ENCODE assay signal across 18 mouse cellular contexts in genomic region chr14:25631481-25631880, GRCm38 (mm10).
DNase-seq lines count a peak whose midpoint lies in the region; ATAC-seq and TF ChIP-seq lines count a peak whose summit lies in the region.
"Had no signal": no experiment of that assay in that cellular context is flagged by ENCODE, and none has a peak within 500 bp of the region (broad histone marks: within the 10 kb centered on the region; RNA-seq: fewer than 3 reads in every experiment).

No protein-coding gene starts in this region.

- H3K9me3 ChIP-seq in forebrain, embryonic 12.5 days = no peaks in the 10 kb centered on the region
- H3K9me3 ChIP-seq in forebrain, embryonic 11.5 days (ENCODE audit: control insufficient read depth, low read length) = no peaks in the 10 kb centered on the region
- H3K9me3 ChIP-seq in heart, postnatal 0 days (replicated peaks; ENCODE audit: control insufficient read depth, low read length) = no peaks in the 10 kb centered on the region
- H3K9me3 ChIP-seq in neural tube, embryonic 13.5 days = no peaks in the 10 kb centered on the region
- H3K9me3 ChIP-seq in stomach, postnatal 0 days (ENCODE audit: control insufficient read depth, low read length) = no peaks in the 10 kb centered on the region
- H3K9me3 ChIP-seq in lung, postnatal 0 days (ENCODE audit: low read length) = no peaks in the 10 kb centered on the region
- H3K9me3 ChIP-seq: embryonic facial prominence, embryonic 10.5 days; forebrain, embryonic 15.5 days; liver, embryonic 12.5 days; lung, embryonic 15.5 days; neural tube, embryonic 12.5 days had no signal

- ATAC-seq in forebrain, embryonic 12.5 days (ENCODE audit: low FRiP score) = no peak
- no peak for ATAC-seq in forebrain, embryonic 11.5 days (replicated peaks; ENCODE audit: low FRiP score)
- no peak for ATAC-seq in heart, postnatal 0 days (ENCODE audit: insufficient read depth, low read depth)
- no peak for ATAC-seq in neural tube, embryonic 13.5 days (ENCODE audit: low read depth)
- no peak for ATAC-seq in stomach, postnatal 0 days (ENCODE audit: low FRiP score, low TSS enrichment)
- no peak for ATAC-seq in lung, postnatal 0 days
- ATAC-seq: forebrain, embryonic 15.5 days; intestine, embryonic 16.5 days; liver, embryonic 12.5 days had no signal

- no peak overlapping the region for H3K4me3 ChIP-seq in forebrain, embryonic 12.5 days (replicated peaks)
- H3K4me3 ChIP-seq in forebrain, embryonic 11.5 days (ENCODE audit: low read depth, low read length) = no peak overlapping the region
- H3K4me3 ChIP-seq in heart, postnatal 0 days (ENCODE audit: low read depth, low read length) = no peak overlapping the region
- no peak overlapping the region for H3K4me3 ChIP-seq in neural tube, embryonic 13.5 days
- H3K4me3 ChIP-seq in stomach, postnatal 0 days (ENCODE audit: low read depth, low read length) = no peak overlapping the region
- H3K4me3 ChIP-seq in lung, postnatal 0 days (ENCODE audit: low read depth, low read length) = no peak overlapping the region
- H3K4me3 ChIP-seq: embryonic facial prominence, embryonic 10.5 days; forebrain, embryonic 15.5 days; liver, embryonic 12.5 days; lung, embryonic 15.5 days; neural tube, embryonic 12.5 days had no signal

- DNase-seq in forebrain, embryonic 11.5 days (ENCODE audit: low spot score) = no peak
- DNase-seq in heart, postnatal 0 days (ENCODE audit: low spot score) = no peak
- DNase-seq in heart, postnatal 25 days (ENCODE audit: low spot score) = no peak
- DNase-seq in neural tube, embryonic 10.5 days (ENCODE audit: extremely low spot score, low spot score) = no peak
- DNase-seq in stomach, postnatal 0 days (ENCODE audit: low spot score) = no peak
- no peak for DNase-seq in lung, postnatal 0 days (ENCODE audit: low spot score)
- DNase-seq: gastrocnemius, postnatal 36 days; thymus, postnatal 4 days had no signal

- no peak for TF ChIP-seq CTCF in heart, postnatal 0 days (IDR thresholded peaks at IDR 0.05; ENCODE audit: low read depth)
- TF ChIP-seq CTCF in stomach, postnatal 0 days (IDR thresholded peaks at IDR 0.05; ENCODE audit: low read depth) = no peak
- no peak for TF ChIP-seq CTCF in lung, postnatal 0 days (IDR thresholded peaks at IDR 0.05)

- no peak overlapping the region for H3K9ac ChIP-seq in forebrain, embryonic 12.5 days
- no peak overlapping the region for H3K9ac ChIP-seq in forebrain, embryonic 11.5 days (ENCODE audit: low read length)
- no peak overlapping the region for H3K9ac ChIP-seq in heart, postnatal 0 days (replicated peaks; ENCODE audit: low read depth, low read length)
- no peak overlapping the region for H3K9ac ChIP-seq in neural tube, embryonic 13.5 days
- no peak overlapping the region for H3K9ac ChIP-seq in stomach, postnatal 0 days (ENCODE audit: low read length)
- H3K9ac ChIP-seq in lung, postnatal 0 days (replicated peaks; ENCODE audit: low read depth) = no peak overlapping the region
- H3K9ac ChIP-seq: forebrain, embryonic 15.5 days; hindbrain, embryonic 14.5 days; liver, embryonic 12.5 days; lung, embryonic 15.5 days; neural tube, embryonic 12.5 days had no signal

- 89% methylated on average over 6 of the region's 6 CpGs for WGBS in forebrain, embryonic 12.5 days
- 94% methylated on average over 6 of the region's 6 CpGs for WGBS in forebrain, embryonic 11.5 days
- WGBS in heart, postnatal 0 days = 68% methylated on average over 6 of the region's 6 CpGs
- 81% methylated on average over 6 of the region's 6 CpGs for WGBS in neural tube, embryonic 13.5 days
- 78% methylated on average over 5 of the region's 6 CpGs for WGBS in stomach, postnatal 0 days
- 74% methylated on average over 6 of the region's 6 CpGs for WGBS in lung, postnatal 0 days

- 0 out of 2 replicates have a peak overlapping the region, but pooled peaks have one; percentile 8 for H3K27ac ChIP-seq in forebrain, embryonic 12.5 days
- H3K27ac ChIP-seq in forebrain, embryonic 11.5 days (ENCODE audit: low read depth, low read length) = no peak overlapping the region
- H3K27ac ChIP-seq in heart, postnatal 0 days (ENCODE audit: low read depth) = peak overlapping the region; percentile 87
- H3K27ac ChIP-seq in neural tube, embryonic 13.5 days (replicated peaks) = peak overlapping the region; percentile 46
- H3K27ac ChIP-seq in stomach, postnatal 0 days (replicated peaks) = 0 out of 2 replicates have a peak overlapping the region, but pooled peaks have one; percentile 18
- no peak overlapping the region for H3K27ac ChIP-seq in lung, postnatal 0 days (ENCODE audit: low read length)
- H3K27ac ChIP-seq: embryonic facial prominence, embryonic 10.5 days; forebrain, embryonic 15.5 days; hindbrain, embryonic 14.5 days; kidney, postnatal 0 days; liver, embryonic 12.5 days; lung, embryonic 15.5 days; neural tube, embryonic 12.5 days had no signal

- peaks cover 59% of the 10 kb centered on the region for H3K4me1 ChIP-seq in forebrain, embryonic 12.5 days
- peaks cover 11% of the 10 kb centered on the region for H3K4me1 ChIP-seq in forebrain, embryonic 11.5 days (replicated peaks; ENCODE audit: control insufficient read depth, insufficient read depth, low read length)
- H3K4me1 ChIP-seq in heart, postnatal 0 days (ENCODE audit: control insufficient read depth, insufficient read depth) = peaks cover 81% of the 10 kb centered on the region
- H3K4me1 ChIP-seq in neural tube, embryonic 13.5 days (replicated peaks) = peaks cover 99% of the 10 kb centered on the region
- no peaks in the 10 kb centered on the region for H3K4me1 ChIP-seq in stomach, postnatal 0 days (replicated peaks; ENCODE audit: control insufficient read depth, insufficient read depth)
- H3K4me1 ChIP-seq in lung, postnatal 0 days (ENCODE audit: insufficient read depth, low read depth, low read length) = no peaks in the 10 kb centered on the region

- H3K4me2 ChIP-seq in forebrain, embryonic 12.5 days = no peak overlapping the region
- H3K4me2 ChIP-seq in forebrain, embryonic 11.5 days (ENCODE audit: low read depth, low read length, severe bottlenecking) = no peak overlapping the region
- H3K4me2 ChIP-seq in heart, postnatal 0 days (ENCODE audit: low read depth, low read length) = no peak overlapping the region
- H3K4me2 ChIP-seq in neural tube, embryonic 13.5 days = no peak overlapping the region
- H3K4me2 ChIP-seq in stomach, postnatal 0 days (replicated peaks; ENCODE audit: low read depth) = no peak overlapping the region
- H3K4me2 ChIP-seq in lung, postnatal 0 days (replicated peaks; ENCODE audit: low read depth, low read length) = no peak overlapping the region
- H3K4me2 ChIP-seq: forebrain, embryonic 15.5 days; hindbrain, embryonic 14.5 days; liver, embryonic 12.5 days; lung, embryonic 15.5 days; neural tube, embryonic 12.5 days had no signal

- TF ChIP-seq EP300 in heart, postnatal 0 days (IDR thresholded peaks at IDR 0.05; ENCODE audit: low read depth) = no peak
- no peak for TF ChIP-seq EP300 in stomach, postnatal 0 days (optimal IDR thresholded peaks at IDR 0.05)
- TF ChIP-seq EP300 in lung, postnatal 0 days (IDR thresholded peaks at IDR 0.05) = no peak

- H3K27me3 ChIP-seq in forebrain, embryonic 12.5 days = no peaks in the 10 kb centered on the region
- no peaks in the 10 kb centered on the region for H3K27me3 ChIP-seq in forebrain, embryonic 11.5 days (ENCODE audit: control insufficient read depth, insufficient read depth, low read length)
- H3K27me3 ChIP-seq in heart, postnatal 0 days (ENCODE audit: control insufficient read depth, insufficient read depth, low read length) = no peaks in the 10 kb centered on the region
- H3K27me3 ChIP-seq in neural tube, embryonic 13.5 days = no peaks in the 10 kb centered on the region
- H3K27me3 ChIP-seq in stomach, postnatal 0 days (ENCODE audit: control insufficient read depth, insufficient read depth, low read length) = no peaks in the 10 kb centered on the region
- H3K27me3 ChIP-seq in lung, postnatal 0 days (replicated peaks; ENCODE audit: insufficient read depth, low read length) = no peaks in the 10 kb centered on the region
- H3K27me3 ChIP-seq: forebrain, embryonic 15.5 days; liver, embryonic 12.5 days; lung, embryonic 15.5 days; neural tube, embryonic 12.5 days had no signal

- peaks cover 49% of the 10 kb centered on the region for H3K36me3 ChIP-seq in forebrain, embryonic 12.5 days (replicated peaks)
- no peaks in the 10 kb centered on the region; the same call in 1 of the 2 replicates for H3K36me3 ChIP-seq in forebrain, embryonic 11.5 days (ENCODE audit: control insufficient read depth, insufficient read depth, low read length)
- peaks cover 9% of the 10 kb centered on the region for H3K36me3 ChIP-seq in heart, postnatal 0 days (replicated peaks; ENCODE audit: control insufficient read depth, insufficient read depth, low read length)
- peaks cover 23% of the 10 kb centered on the region for H3K36me3 ChIP-seq in neural tube, embryonic 13.5 days
- H3K36me3 ChIP-seq in stomach, postnatal 0 days (ENCODE audit: control insufficient read depth, insufficient read depth, low read length) = peaks cover 10% of the 10 kb centered on the region
- 0 out of 2 replicates have a peak, but pooled peaks cover under 1% of the 10 kb centered on the region for H3K36me3 ChIP-seq in lung, postnatal 0 days (ENCODE audit: insufficient read depth, low read length)

- intact Hi-C loops in heart, postnatal 25 days (cut with DNase I) = no loop called here

Comparison
In these comparisons a context has a peak if more than half of its experiments do, and no peak if none do; other contexts are left out.
1. H3K27ac ChIP-seq: peak in forebrain, embryonic 12.5 days (single experiment), heart, postnatal 0 days (single experiment), neural tube, embryonic 13.5 days (single experiment) and stomach, postnatal 0 days (single experiment); none in forebrain, embryonic 11.5 days (single experiment) and lung, postnatal 0 days (single experiment).